Mouse (Mus musculus) natural killer cell, adult 2 months (primary cell): Measurements from ENCODE around the gene Srprb.

ENCODE experiments used
- DNase-seq, 2 experiments: peaks; one replicate each; pipeline ENCODE4 v3.0.0; 2022; ENCODE audit warnings: low spot score in 2 of 2

The Srprb gene

DNA sequence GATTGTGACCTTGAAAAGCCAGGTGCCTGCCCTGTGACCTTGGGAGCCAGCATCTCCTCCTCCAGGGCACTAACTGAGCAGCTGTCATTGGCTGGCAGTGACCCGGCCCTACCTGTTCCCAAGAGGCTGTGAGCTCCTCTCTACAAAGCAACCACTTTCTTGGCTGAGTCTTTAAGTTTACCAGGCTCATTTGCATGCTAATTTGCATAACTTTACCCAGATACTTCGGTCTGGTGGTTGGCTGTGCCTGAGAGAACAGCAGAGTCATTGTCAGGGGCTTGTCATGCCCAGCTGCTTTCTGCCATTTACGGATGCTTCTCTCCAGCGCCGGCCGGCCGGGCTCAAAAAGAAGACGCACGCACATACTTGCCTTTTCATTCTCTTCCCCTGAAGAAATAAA is 55.2 kb downstream of the Srprb start:
- DNase-seq = peak in 1 of 2 experiments; percentile 15

DNA sequence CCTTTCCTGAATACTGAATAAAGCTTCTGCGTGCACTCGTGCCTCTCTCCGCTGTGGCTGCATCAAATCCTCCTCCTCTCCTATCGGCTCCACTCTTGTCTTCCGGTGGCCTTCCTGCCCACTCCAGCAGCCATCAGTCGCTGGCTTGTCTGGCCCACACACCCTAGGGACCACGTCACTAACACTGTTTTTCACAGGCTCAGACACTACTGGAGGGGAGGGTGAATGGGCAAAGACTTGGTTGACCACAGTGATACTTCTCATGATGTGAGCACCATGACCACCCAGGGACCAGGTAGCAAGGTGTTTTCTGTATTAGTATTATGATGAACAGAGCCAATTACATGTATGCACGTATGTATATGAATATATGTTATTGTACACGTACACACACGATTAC is 55.7 kb downstream of the Srprb start:
- no peak for DNase-seq

DNA sequence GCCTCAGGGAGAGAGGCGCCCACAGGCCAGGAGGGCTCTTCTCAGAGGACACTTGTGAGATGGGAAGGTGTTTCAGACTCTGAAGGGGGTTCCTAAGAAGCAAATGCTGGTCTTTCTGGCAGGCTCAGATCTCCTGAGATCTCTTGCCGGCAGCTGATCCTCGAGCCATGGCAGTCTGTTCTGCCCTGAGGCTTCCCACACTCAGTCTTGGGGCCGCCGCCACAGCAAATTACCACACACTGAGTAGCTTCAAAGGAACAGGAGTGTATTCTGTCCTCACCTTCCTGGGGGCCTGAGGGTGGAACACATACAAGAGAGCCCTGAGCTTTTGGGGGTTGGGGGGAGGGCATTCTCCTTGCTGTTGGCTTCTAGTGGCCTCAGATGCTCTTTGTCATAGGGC is 56.6 kb downstream of the Srprb start:
- DNase-seq = no peak

DNA sequence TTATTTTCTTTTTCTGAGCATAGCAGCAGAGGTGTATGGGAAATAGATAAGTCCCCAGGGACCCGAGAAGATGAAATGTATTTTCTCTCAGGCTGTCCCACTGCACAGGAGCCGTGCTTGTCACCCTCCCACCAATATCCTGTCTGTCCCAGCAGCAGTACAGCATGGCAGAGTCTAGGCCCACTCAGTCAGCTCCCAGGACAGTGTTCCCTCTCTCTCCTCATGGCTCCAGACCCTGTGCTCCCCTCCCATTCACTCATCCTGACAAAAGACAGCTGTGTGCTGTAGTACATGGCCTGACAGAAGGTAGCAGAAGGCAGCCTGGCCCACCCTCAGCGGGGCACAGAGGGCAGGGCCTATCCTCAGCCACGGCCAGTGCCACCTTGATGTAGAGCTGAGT is 58.1 kb downstream of the Srprb start:
- DNase-seq = no peak

- no peak for DNase-seq
Measured at GRCm38 (mm10) chr9:103141266-103141665, 60.7 kb downstream of the Srprb start.

DNA sequence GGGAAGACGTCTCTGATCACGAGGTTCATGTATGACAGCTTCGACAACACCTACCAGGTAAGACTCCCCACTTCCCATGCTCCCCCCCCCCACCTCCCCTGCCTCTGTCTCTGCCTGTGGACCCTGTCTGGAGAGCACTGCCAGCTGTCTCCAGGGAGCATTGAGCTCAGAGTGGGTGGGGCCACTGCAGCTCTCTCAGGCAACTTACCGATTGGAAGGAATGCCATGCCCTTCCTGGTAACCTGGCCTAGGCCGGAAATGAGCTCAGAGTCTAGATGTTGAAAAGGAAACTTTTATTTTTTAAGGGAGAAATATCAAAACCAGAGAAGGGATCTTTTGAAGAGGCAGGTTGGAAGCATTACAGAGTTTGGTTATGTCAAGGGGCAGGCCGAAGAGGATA is 61.6 kb downstream of the Srprb start:
- no peak for DNase-seq

- no peak for DNase-seq
Measured at GRCm38 (mm10) chr9:103139481-103139880, 62.5 kb downstream of the Srprb start.
